Mouse (Mus musculus): ENCODE results near the gene Kcnq1.

GRCm38 (mm10) chr7:143160057-143160456, 53.9 kb downstream of the Kcnq1 start:
- no peak for TF ChIP-seq GATA1 (IDR thresholded peaks at IDR 0.05; ENCODE audit: borderline replicate concordance, low read length)
- TF ChIP-seq FLI1 (IDR thresholded peaks at IDR 0.05; ENCODE audit: low read length), result no peak
